Mouse (Mus musculus) embryo, embryonic 10 days (tissue): ENCODE results near the gene Tas2r105.

ENCODE experiments used
- DNase-seq: peaks from one replicate; pipeline ENCODE4 v3.0.0-alpha.2; 2015; ENCODE audit warnings: low spot score

Tas2r105 gene

GRCm38 (mm10) chr6:131687395-131687794 is at the start of gene Tas2r105:
Gene Tas2r105 (minus strand): TSS chr6:131687495.
- DNase-seq, result no peak

GRCm38 (mm10) chr6:131712803-131713202 is 25.5 kb upstream of the Tas2r105 start:
- DNase-seq, result no peak

GRCm38 (mm10) chr6:131689963-131690362 is 2.7 kb upstream of the Tas2r105 start, which contains the start of gene Tas2r114:
Gene Tas2r114 (minus strand): TSS chr6:131690063.
- DNase-seq, result no peak

GRCm38 (mm10) chr6:131685644-131686043 is 1.7 kb downstream of the Tas2r105 start, which contains the start of gene Tas2r104:
Gene Tas2r104 (minus strand): TSS chr6:131685744.
- no peak for DNase-seq

- no peak for DNase-seq
Measured at GRCm38 (mm10) chr6:131678786-131679185, 8.5 kb downstream of the Tas2r105 start, which contains the start of gene Tas2r106. Gene Tas2r106 (minus strand): TSS chr6:131678886.

- no peak for DNase-seq
Measured at GRCm38 (mm10) chr6:131660049-131660448, 27.2 kb downstream of the Tas2r105 start, which contains the start of gene Tas2r107. Gene Tas2r107 (minus strand): TSS chr6:131660149.
